Mouse (Mus musculus) gastrocnemius, adult 8-10 months (tissue): ENCODE data around the gene Hfe2. TPM values are rescaled to one million over a fixed set of nuclear protein-coding genes. Genes with fewer than 3 reads are reported as not detected.
"Not testable (repeated sequence)": the region's sequence is repeated elsewhere in the genome, so short reads cannot be mapped to it uniquely, and the experiment has no call there.

ENCODE experiments used
- DNase-seq, 2 experiments: peaks; one replicate each; pipeline ENCODE4 v3.0.0; 2022; ENCODE audit warnings: low spot score in 2 of 2
- total RNA-seq, 4 experiments: library from RNA; stranded (reverse); gene quantifications; 2 replicates each; pipeline ENCODE4 v1.2.4; 2022

The Hfe2 gene
- total RNA-seq, 4 experiments from 2014 or later, result 562 to 917 (median 709) TPM

DNA sequence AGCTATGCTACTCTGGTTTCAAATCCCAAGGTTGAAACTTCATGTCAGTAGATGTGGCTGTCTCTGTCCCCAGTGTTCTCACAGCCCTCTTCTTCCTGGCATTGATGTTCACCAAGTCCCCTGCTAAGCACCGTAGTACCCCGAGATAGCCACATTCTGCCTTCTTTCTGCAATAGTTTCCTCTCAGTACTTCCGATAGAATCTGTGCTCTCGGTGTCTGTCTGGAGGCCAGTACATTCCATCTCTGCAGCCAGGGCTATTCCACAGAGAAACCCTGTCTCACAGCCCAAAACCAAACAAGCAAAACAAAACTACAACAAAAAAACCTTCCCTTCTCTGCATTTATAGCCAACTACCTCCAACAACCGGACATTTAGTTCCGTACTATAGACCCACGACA, 28.8 kb upstream of the Hfe2 start:
- no peak for DNase-seq

DNA sequence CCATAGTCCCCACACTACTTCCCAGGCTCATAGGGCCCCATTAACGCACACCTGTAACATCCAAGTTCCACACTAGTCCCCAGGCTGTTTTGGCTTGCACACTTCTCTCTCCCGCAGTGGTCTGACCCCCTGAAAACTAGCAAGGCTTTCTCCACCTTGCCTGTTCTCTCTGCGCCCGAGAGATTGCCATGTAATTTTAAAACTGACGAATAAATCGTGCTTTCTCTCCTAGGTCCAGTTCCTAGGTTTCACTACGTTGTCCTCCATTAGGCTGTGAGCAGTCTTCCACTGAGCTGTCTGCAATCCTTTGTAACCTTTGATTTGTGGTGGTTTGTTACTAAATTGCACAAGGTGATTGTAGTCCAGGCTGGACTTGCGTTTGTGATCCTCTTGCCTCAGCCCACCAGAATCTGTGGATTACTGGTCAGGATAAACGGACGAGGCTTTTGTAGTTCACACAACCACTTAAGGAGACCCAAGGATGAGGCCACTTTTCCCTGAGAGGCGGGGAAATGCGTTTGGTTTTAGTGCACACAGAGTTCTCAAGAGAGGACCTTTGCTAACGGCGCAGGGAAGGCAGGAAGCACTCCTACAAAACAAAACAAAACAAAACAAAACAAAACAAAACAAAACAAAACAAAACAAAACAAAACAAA, 28.2 kb upstream of the Hfe2 start:
- DNase-seq, result not testable (repeated sequence)

DNA sequence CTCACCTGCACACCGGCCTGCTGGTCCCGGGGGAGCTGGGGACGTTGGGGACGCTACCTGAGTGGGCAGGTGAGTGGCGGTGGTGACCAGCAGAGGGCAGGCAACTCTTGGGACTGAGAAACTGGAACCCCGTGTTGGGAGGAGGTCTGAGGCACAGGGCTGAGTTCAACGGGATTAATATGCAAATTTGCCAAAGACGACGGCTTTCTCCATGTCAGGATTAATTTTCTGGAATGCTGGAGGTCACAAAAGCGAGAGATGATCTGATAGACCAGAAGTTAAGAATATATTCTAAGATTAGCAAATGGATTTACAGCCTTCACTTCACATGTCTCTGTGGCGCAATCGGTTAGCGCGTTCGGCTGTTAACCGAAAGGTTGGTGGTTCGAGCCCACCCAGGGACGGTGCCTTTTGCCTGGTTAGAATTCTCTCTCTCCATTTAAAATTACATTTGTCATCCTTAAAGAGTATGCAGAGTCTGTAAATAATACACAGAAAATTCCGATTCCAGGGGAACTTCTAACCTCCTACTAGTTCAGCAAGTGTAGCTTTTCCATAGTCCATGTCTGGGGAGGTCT, 27.4 kb upstream of the Hfe2 start:
- peak; percentile 48 to 66 for DNase-seq

DNA sequence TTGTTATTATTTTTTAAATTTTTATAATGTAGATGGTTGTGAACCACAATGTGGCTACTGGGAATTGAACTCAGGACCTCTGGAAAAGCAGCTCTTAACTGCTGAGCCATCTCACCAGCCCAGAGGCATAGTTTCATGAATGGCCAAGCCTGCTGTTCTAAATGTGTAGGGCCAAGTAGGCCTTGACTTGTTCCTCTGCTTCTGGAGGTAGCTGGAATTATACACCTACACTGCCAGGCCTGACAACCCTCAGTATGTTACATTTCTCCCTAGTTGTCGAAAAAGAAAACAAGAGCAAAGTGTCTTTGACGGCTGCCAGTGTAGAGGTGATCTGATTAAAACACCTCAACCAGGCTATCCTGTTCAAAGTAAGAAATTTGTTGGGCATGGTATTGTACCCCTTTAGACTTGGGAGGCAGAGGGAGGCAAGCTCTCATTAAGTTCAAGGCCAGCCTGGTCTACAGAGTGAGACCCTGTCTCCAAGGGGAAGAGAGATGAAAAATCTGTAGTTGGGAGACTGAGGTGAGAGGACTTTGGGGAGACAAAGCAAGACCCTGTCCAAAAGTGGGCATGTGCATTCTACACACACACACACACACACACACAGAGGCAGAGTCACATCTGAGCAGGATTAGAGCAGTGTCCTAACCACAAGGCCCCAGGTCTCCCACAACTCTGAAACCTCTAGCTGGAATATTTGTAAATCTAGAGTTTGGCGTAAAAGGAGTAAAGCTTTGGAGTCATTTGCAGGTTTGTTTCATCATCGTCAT, 26.3 kb upstream of the Hfe2 start:
- DNase-seq, result no peak

DNA sequence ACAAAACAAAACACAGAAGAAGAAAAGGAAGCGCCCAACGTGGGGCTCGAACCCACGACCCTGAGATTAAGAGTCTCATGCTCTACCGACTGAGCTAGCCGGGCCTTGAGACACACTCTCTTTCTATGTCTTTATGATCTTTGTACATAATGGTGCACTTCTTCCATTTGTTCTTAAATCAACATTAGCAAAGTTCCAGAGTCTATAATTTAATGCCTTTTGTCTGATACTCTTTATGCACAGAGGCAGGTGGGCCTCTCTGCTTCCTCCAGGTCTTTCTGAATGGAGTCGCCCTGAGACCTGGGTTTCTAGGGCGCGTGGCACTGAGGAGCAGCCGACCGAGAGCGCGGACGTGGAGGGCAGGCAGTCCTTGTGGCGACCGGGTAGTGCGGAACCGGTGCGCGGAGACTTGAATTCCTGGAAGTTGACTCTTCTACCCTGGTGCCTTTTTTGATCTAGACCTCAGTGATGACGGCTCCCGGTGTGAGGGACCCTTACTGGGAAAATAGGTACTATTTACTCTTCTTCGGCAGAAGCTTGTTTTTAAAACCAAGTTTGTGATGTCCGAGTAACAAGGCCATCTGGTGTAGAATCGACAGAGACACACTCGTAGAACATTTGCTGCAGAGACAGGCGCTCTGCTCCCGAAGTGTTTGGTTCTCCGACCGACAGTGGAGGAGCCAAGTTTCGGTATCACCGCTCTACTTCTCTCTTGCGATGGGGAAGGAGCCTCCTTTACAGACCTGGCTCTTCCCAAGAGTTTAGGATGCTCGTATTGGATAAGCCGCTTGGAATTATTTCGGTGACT, 25.3 kb upstream of the Hfe2 start:
- DNase-seq, result peak; percentile 66 to 69

DNA sequence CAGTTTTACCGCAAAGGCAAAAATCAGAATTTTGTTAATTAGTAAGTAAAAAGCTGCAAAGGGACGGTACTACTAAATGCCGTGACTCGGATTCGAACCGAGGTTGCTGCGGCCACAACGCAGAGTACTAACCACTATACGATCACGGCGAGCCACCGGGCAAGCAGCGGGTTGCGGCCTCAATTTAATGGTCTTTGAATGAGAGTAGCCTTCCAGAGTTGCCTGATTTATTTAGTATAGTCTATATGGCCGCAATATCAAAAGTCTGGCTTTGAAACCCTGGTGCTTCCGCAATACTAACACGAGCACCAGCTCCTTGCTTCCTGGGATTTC, 24.7 kb upstream of the Hfe2 start:
- DNase-seq, result peak; percentile 90 to 92

DNA sequence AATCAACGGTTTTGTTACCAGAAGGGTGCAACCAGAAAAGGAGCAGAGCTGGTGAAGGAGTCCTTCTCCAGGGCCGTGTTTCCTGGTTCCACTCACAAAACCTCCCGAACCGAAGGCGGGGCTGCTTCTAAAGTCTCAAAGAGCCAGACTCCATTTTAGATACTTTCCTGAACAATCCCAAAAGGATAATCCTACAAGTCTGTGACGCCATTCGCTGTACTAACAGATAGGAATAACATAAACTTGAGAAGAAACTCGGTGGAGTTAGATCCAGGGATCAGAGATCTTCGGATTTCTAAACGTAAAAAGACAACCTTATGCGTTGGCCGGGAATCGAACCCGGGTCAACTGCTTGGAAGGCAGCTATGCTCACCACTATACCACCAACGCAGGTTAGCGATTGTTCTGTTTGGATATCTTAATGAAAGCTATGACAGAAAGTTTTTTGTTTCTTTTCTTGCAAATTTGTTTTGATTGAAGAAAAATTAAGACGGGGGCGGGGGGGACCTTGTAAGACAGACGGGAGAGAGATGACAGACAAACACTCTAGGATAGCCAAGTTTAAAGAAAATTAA, 24.2 kb upstream of the Hfe2 start:
- peak; percentile 69 to 72 for DNase-seq

DNA sequence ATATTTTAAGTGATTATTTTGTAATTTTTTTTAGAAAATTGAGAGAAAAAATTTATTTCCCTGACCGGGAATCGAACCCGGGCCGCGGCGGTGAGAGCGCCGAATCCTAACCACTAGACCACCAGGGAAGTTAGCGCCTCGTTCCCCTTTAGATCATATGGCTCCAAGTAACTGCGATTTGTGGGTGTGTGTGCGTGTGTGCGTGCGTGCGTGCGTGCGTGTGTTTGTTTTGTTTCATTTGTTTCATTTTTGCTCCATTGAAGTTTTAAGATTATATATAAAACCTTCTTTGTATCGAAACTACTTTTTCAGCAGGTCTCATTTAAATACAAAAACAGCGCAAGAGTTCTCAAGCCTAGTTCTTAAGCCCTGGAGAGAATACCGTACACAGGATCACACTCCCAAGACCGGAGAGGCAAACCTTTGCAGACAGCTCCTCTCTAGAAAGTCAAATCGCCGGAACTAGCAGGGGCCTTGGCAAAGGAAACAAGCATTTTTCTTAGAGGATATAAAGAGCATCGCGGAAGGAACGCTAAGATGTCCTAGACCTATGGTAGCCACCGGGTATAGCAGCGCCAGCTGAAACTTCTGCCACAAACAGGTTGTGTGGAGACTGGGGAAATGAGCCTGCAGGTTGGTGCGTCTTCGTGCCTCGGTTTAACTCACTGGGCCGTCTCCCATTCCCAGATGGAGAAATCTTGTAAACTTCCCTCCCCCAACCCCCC, 23.4 kb upstream of the Hfe2 start:
- peak; percentile 72 to 75 for DNase-seq

DNA sequence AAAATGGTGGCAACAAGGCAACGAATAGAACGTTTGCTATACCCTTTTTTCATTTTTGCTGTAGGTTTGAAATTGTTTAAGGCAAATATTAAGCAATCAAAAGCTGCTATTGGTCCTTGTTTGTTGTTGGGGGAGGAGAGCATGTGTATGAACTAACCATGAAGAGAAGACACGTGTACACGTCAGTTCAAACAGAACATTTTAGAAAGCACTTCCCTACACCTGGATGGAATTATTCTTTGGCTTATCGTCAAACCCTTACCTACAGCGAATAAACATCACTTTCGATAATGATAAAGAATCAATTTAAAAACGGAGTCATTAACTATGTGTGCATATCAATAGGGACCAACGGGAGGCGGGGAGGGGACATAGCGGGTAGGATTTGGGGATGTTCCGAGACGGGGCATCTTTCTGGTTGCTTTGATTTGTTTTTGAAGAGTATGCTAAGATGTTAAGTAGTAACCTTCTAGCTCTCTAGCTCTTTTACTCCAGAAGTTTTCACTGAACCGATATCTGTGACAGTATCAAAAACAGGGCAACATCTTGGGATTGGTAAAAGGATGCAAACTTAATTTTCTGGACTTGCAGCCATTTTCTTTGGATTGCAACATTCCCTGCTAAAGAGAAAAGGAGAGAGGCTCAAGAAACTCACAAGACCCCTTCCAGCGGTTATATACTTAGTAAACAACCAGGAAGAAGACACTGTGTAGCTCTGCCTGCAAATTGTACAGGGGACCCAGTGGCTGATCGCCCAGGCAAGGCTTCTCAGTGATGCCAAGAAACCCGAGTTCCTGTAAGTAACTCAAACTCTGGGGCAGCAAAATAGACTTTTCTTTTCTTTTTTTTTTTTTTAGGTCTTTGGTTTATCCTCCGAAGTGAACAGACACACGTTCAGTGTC, 22.5 kb upstream of the Hfe2 start:
- DNase-seq, result no peak

DNA sequence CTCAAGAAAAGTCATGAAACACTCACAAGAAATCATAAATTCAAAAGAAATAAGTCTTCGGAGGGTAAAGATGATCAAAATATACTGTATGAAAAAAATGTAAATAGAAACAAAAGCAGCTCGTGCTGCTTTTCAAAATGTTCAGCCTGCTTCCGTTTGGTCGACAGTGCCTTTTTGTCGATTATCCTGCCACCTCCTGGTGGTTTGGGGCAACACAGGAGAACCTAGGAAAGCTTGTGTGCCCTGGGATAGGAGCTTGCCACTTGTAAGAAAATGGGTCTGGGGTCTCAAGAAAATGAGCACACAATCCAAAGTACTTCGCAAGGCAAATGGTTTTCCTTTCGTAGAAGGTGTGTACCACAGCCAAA, 21.9 kb upstream of the Hfe2 start:
- DNase-seq, result peak in 1 of 2 experiments; percentile 62

DNA sequence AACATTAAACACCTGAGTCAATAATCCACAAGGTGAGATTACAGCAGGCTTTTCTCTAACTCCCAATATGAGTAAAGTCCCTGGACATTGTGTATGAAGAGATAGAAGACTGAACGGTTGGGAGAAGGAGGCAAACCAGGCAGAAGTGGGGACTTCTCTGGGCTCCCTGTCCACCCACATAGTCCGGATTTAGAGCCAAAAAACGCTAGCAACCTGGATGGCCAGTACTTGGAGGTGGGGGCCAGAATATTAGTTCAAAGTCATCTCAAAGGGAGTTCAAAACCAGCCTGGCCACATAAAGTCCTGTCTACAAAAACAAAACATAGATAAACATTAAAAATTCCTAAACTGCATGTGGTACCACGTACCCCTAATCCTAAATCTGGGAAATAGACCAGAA, 21.0 kb upstream of the Hfe2 start:
- no peak for DNase-seq

DNA sequence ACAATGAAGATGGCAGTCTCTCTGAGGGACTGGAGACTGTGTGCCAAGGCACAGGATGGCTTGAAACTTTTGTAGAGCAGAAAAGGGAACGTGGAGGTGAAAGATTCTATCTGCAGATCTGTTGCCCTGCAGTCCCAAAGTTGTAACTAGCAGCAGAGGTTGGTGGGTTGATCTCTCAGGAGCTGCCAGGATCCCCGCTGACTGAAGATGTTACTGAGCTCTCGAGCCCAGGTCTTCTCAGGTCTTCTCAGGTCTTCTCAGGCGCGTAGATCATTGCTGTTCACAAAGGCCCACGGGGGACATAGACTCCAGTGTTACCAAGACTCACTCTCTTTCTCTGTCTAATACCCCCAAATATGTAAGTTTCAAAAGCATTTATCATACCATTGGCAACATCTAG, 20.0 kb upstream of the Hfe2 start:
- DNase-seq, result no peak

DNA sequence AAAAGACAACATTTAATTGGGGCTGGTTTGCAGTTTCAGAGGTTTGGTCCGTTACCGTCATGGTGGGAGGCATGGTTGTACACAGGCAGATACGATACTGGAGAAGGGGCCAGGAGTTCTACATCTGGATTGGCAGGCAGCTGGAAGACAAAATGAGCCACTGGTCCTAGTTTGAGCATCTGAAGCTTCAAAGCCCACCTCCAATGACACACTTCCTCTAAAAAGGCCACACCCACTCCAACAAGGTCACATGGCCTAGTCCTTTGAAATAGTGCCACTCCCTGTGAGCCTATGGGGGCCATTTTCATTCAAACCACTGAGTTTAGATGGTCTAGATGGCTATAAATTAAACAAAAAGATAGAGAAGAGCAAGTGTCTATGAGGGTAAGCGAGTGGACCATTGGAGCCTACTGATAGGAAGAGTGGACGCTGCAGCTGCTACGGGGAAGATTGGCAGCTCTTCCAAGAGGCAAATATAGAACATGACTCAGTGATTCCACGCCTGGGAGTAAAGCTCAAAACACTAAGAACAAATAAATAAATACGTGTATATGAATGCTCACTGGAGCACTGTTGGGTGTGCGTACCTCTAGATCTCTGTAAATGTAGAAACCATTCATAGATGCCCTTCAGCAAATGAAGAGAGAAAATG, 18.4 kb upstream of the Hfe2 start:
- no peak for DNase-seq

DNA sequence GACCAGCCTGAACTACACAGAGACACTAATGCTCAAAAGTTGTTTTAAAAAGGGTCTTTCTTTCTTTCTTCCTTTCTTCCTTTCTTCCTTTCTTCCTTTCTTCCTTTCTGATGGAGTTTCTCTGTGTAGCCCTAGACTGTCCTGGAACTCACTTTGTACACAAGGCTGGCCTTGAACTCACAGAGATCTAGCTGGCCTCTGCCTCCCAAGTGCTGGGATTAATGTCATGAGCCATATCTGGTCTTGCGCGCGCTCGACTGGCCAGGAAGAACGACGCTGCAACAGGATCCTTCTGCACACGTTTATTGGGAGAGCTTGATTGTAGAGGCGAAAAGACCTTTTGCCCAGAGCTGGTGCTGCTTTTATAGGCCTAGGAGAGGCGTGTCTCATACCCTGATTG, 17.0 kb upstream of the Hfe2 start:
- DNase-seq, result not testable (repeated sequence)

DNA sequence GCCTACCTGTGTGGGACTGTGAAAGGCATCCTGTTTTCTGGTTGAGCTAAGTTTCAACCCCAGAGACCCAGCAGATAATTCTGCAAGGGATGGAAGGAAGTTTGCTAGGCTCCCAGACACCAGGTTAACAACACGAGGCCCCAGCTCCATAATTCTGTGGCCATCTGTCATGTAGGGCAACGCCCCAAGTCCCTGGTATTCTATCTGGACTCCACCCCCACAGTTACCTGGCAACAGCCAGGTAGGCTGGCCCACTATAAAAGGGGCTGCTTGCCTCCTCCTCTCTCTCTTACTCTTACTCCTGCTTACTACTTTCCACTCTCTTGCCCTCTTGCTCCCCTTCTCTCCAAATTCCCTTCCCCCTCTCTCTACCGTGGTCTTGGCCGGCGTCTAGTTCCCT, 4.8 kb upstream of the Hfe2 start:
- no peak for DNase-seq

DNA sequence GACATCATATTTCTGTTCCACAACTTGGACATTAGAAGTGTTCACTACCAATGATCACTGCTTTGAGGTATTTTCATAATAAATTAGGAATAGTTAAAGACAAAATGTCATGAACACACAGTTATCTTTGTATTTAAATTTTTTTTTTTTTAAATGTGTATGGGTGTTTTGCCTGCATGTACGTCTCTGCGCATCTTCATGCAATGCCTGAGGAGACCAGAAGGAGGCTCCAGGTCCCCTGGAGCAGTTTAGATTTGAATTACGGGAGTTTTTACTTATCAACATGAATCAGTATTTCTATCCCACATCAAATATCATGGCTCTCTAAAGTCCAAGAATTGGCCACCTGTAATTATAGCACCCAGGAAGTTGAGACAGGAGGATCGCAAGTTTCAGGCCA, 2.8 kb upstream of the Hfe2 start:
- DNase-seq, result no peak

DNA sequence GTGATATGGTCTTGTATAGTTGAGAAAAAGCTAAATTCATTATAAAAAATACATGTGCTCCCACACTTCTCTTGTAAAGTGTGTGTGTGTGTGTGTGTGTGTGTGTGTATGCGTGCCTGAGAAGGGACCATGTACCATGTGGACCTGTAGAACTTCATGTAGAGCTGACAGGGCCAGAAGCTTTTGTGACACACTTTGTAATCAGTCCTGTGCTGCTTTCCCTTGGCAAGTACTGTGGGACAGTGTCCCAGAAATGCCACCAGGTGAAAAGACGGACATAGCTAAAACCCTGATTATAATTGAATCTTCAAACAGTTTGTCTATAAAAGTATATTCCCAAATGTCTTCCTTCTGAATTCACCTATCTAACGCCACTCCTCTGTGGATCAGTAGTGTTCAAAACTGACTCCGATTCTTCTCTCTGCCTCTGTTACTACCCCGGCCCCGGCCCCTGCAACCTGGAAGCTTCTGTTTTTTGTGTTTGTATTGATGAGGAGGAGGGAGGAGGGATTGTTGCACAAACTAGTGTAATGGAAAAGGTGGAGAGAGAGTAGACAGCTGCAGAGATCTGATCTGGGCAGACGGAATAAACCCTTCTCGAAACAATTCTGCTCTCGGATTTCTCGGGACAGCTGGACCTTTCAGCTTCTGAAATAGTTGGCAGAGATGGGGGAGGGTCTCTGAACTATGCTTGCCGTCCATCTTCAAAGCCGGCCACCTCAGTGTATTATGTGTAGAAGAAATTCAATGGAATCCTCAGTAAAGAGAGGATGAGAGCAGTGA, 753 bp upstream of the Hfe2 start:
- DNase-seq, result no peak

DNA sequence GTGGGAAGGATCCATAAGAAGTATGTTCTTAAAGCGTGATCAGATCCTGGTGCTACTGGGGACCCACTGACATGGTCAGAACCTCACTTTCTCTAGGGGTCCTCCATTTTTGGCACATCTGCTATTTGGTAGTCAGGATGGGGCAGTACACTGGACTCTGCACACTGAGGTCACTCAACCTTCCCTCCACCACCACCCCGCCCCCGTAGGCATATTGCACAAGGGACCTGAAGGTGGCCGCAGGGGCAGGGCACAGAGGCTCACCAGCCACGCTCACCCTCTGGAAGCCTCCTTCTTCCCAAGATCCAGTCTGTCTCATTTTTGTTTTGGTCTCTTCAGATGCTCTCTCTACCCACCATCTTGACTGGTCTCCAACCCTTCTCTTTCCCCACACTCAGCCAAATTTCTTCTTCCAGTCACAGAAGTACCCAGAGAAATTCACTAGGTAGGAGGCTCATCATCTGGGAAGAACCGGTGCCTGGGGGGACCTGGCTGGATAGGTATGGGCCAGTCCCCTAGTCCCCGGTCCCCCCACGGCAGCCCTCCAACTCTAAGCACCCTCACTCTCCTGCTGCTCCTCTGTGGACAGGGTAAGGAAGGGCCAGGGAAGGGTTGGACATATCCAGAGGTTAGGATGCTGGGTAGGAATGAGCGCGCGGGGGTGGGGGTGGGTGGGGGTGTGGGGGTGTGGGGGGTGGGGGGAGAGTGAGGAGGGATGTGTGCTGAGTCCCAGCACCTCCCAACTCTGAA, 1.2 kb downstream of the Hfe2 start:
- DNase-seq, result peak in 1 of 2 experiments; percentile 55
